Mouse (Mus musculus) neural tube, embryonic 11.5 days (tissue): ENCODE measurements at regions not wholly inside any gene's neighbourhood (a gene's known extent, or its start where the extent isn't known, plus 50 kb on each side); places are given as distances from the start of the nearest gene placed in this dataset.

Experiments
- ATAC-seq: fragments of 200-750 bp; cut with Nextera tagmentation; 2 replicates; pipeline ENCODE4 v1.8.0; 2017; ENCODE audit warnings: moderate number of reproducible peaks, mild to moderate bottlenecking, moderate TSS enrichment, moderate library complexity; ENCODE audit not compliant: insufficient read depth, low FRiP score, low TSS enrichment
- DNase-seq: peaks from one replicate; pipeline ENCODE4 v3.0.0-alpha.2; 2015; ENCODE audit warnings: low spot score
- H3K27ac ChIP-seq: fragments of 300-500 bp; sonication (generic); 2 replicates; pipeline ENCODE4 v1.5.1; 2014; ENCODE audit warnings: low read depth, mild to moderate bottlenecking, low read length
- H3K27me3 ChIP-seq: fragments of 300-500 bp; sonication (generic); 2 replicates; pipeline ENCODE4 v1.6.1; 2014; ENCODE audit warnings: mild to moderate bottlenecking, low read length, mixed read lengths; ENCODE audit not compliant: control insufficient read depth, insufficient read depth
- H3K36me3 ChIP-seq: fragments of 300-500 bp; sonication (generic); 2 replicates; pipeline ENCODE4 v1.6.1; 2014; ENCODE audit warnings: mild to moderate bottlenecking, low read length, moderate library complexity, mixed read lengths; ENCODE audit not compliant: control insufficient read depth, insufficient read depth
- H3K4me1 ChIP-seq: fragments of 300-500 bp; sonication (generic); 2 replicates; pipeline ENCODE4 v1.6.1; 2014; ENCODE audit warnings: low read length, mixed read lengths; ENCODE audit not compliant: control insufficient read depth, insufficient read depth
- H3K4me2 ChIP-seq: fragments of 300-500 bp; sonication (generic); 2 replicates; pipeline ENCODE4 v1.6.1; 2014; ENCODE audit warnings: low read depth, mild to moderate bottlenecking, moderate library complexity
- H3K4me3 ChIP-seq: fragments of 300-500 bp; sonication (generic); 2 replicates; pipeline ENCODE4 v1.5.1; 2014; ENCODE audit warnings: low read depth, low read length
- H3K9ac ChIP-seq: fragments of 300-500 bp; sonication (generic); 2 replicates; pipeline ENCODE4 v1.6.1; 2014; ENCODE audit warnings: mild to moderate bottlenecking, low read length
- H3K9me3 ChIP-seq: fragments of 300-500 bp; sonication (generic); 2 replicates; pipeline ENCODE4 v1.6.1; 2016; ENCODE audit warnings: low read length; ENCODE audit not compliant: control insufficient read depth
- WGBS: fragments of 180-500 bp; shearing (Covaris S2); extraction: QIAGEN DNeasy Blood & Tissue Kit; methylation state at CpG from one replicate; pipeline ENCODE4 v1.1.7; 2014; 5-methylcytosine and 5-hydroxymethylcytosine counted together

GRCm38 (mm10) chr17:52448701-52449100 is 153.8 kb upstream of the Kcnh8 start:
- DNase-seq (no peak), ATAC-seq (no peak)
- Histone ChIP-seq H3K4me1 (no peaks in the 10 kb centered on the region), H3K4me3 (no peak overlapping the region), H3K9ac (no peak overlapping the region), H3K27ac (no peak overlapping the region), H3K27me3 (no peaks in the 10 kb centered on the region), H3K4me2 (no peak overlapping the region), H3K9me3 (no peaks in the 10 kb centered on the region), H3K36me3 (no peaks in the 10 kb centered on the region)
- WGBS, result 72% methylated on average over 5 of the region's 5 CpGs

DNA sequence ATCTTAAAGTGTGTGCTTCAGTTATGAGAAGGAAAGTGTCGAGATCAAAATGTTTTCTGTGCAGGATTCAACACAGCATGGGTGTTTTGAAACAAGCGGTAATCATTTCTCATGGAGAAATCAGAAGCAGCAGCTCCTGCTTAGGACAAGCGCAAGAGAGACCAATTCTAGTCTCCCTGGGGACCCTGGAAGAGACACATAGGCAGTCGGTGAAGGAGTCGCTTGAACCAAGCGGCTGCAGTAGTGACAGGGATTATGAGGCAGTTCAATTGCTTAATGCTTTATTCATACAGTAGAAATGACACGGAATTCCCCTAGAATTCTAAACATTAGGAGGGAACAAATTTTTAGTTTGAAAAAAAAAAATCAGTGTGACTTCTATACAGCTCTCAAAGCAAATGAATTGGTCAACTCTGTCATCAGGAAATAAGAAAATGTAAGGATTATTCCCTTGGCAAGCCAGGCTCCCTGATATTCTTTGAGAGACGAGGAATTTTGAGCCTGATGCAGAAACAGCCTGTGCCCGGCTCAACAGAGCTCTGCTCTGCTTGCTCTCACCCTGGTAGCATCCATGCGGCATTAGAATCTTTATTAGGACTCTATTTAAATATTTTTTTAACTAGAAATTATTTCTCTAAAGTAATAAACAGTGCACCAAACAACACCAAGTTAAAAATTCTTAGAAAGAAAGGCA is 143.1 kb upstream of the Kcnh8 start:
- no peaks in the 10 kb centered on the region for H3K36me3 ChIP-seq
- H3K27ac ChIP-seq, result no peak overlapping the region
- DNase-seq (no peak), ATAC-seq (no peak; the same call in 1 of the 2 replicates)
- WGBS, result 66% methylated on average over 10 of the region's 10 CpGs
- no peak overlapping the region for H3K4me3 ChIP-seq
- H3K27me3 ChIP-seq, result no peaks in the 10 kb centered on the region
- H3K4me2 ChIP-seq, result no peak overlapping the region
- no peaks in the 10 kb centered on the region for H3K9me3 ChIP-seq
- H3K9ac ChIP-seq, result no peak overlapping the region
- H3K4me1 ChIP-seq, result no peaks in the 10 kb centered on the region

DNA sequence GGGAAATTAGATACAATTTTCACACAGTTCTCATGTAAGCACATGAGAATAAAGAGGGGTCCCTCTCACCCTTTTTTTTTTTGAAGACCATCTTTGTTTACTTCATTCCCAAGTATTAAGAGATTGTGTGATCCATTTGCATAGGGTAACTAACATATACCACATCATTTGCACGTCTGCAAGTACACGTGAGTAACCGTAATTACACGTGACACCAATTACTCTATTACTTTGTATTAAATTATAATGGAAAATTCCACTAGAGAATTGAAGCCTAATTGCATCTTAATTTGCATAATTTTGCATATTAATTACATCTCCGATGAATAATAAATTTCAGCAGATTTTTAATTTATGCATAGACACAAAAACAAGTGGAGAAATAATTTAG is 142.5 kb upstream of the Kcnh8 start:
- no peak for ATAC-seq
- Histone ChIP-seq H3K9me3 (no peaks in the 10 kb centered on the region), H3K36me3 (no peaks in the 10 kb centered on the region), H3K27ac (no peak overlapping the region), H3K4me2 (no peak overlapping the region), H3K9ac (no peak overlapping the region), H3K27me3 (no peaks in the 10 kb centered on the region), H3K4me1 (no peaks in the 10 kb centered on the region), H3K4me3 (no peak overlapping the region)
- no peak for DNase-seq
- 85% methylated on average over 5 of the region's 5 CpGs for WGBS

- no peak overlapping the region for H3K27ac ChIP-seq
- H3K4me1 ChIP-seq, result no peaks in the 10 kb centered on the region
- H3K9me3 ChIP-seq, result no peaks in the 10 kb centered on the region
- ATAC-seq (no peak), DNase-seq (no peak)
- H3K4me2 ChIP-seq, result no peak overlapping the region
- 82% methylated on average over 11 of the region's 11 CpGs for WGBS
- no peak overlapping the region for H3K4me3 ChIP-seq
- H3K27me3 ChIP-seq, result no peaks in the 10 kb centered on the region
- H3K9ac ChIP-seq, result no peak overlapping the region
- no peaks in the 10 kb centered on the region for H3K36me3 ChIP-seq
These were observed 141.2 kb upstream of the Kcnh8 start for GRCm38 (mm10) chr17:52461264-52461663.

DNA sequence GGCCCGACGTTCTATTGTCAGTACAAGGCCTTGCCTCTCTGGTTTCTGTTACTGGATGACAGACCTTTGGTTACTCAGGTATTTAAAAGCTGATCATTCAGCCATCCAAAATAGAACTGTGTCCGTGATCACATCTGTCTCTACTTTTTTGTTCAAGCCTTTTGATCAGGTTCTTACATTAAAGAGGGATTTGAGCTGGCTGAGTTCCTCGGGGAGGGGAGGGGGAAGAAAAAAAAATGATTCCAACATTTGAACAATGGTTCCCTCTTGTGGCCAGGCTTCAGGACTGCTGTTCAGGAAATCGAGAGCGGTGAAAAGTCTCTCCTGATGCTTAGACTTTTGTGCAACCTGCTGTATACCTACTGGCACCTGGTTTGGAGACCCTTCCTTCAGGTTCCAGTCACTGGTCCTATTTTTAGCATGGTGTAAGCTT is 140.8 kb upstream of the Kcnh8 start:
- no peak overlapping the region for H3K9ac ChIP-seq
- no peak overlapping the region for H3K27ac ChIP-seq
- no peaks in the 10 kb centered on the region for H3K9me3 ChIP-seq
- no peaks in the 10 kb centered on the region for H3K27me3 ChIP-seq
- 42% methylated on average over 6 of the region's 6 CpGs for WGBS
- peak; percentile 50 for DNase-seq
- ATAC-seq, result no peak
- no peaks in the 10 kb centered on the region for H3K4me1 ChIP-seq
- H3K4me2 ChIP-seq, result no peak overlapping the region
- no peak overlapping the region for H3K4me3 ChIP-seq
- no peaks in the 10 kb centered on the region for H3K36me3 ChIP-seq

GRCm38 (mm10) chr17:52462361-52462760 is 140.1 kb upstream of the Kcnh8 start:
- no peaks in the 10 kb centered on the region for H3K36me3 ChIP-seq
- 79% methylated on average over 9 of the region's 9 CpGs for WGBS
- no peak overlapping the region for H3K27ac ChIP-seq
- ATAC-seq, result no peak
- H3K9me3 ChIP-seq, result no peaks in the 10 kb centered on the region
- no peak overlapping the region for H3K4me2 ChIP-seq
- H3K9ac ChIP-seq, result no peak overlapping the region
- no peak overlapping the region for H3K4me3 ChIP-seq
- H3K27me3 ChIP-seq, result no peaks in the 10 kb centered on the region
- no peak for DNase-seq
- no peaks in the 10 kb centered on the region for H3K4me1 ChIP-seq

- 93% methylated on average over 5 of the region's 5 CpGs for WGBS
- no peaks in the 10 kb centered on the region for H3K9me3 ChIP-seq
- H3K9ac ChIP-seq, result no peak overlapping the region
- H3K27me3 ChIP-seq, result no peaks in the 10 kb centered on the region
- H3K4me1 ChIP-seq, result no peaks in the 10 kb centered on the region
- H3K36me3 ChIP-seq, result no peaks in the 10 kb centered on the region
- DNase-seq (no peak), ATAC-seq (no peak)
- no peak overlapping the region for H3K4me3 ChIP-seq
- no peak overlapping the region for H3K27ac ChIP-seq
- H3K4me2 ChIP-seq, result no peak overlapping the region
These were observed 134.0 kb upstream of the Kcnh8 start for GRCm38 (mm10) chr17:52468464-52468863.

DNA sequence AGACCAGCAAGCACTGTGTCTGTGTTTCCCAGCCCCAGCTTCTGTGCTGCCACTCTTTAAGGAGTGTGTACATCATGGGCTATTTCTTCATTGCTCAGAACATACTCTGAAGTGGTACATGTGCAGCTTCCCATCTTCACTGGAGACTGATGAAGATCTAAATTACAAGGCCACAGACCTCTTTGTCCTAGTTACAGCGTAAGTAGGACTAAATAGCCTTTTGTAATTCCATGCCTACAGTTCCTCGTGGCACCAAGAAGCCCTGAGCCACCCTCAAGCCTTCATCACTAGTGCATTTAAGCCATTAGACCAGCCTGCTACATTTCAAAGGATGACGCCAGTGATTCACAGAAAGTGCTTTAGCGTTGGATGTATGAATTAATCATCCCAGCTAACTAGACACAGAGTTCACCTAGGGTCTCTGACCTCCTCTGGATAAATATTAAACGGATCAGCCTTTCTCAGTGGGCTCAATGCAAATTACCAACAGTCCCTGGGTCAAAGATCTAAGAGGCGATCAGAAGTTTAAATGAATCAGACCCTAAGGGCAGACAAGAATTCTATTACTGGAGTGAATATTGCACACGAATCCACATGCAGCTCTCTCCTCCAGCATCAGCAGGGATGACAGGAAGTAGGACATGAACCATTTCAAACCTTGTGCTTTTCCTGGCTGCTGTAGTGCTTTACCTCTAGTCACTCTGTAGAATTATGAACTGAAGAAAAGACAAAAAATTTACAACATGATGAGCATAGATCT is 123.0 kb upstream of the Kcnh8 start:
- H3K4me2 ChIP-seq, result no peak overlapping the region
- no peak overlapping the region for H3K4me3 ChIP-seq
- ATAC-seq, result peak; percentile 16; the same call in 1 of the 2 replicates
- no peak for DNase-seq
- no peaks in the 10 kb centered on the region for H3K36me3 ChIP-seq
- 53% methylated on average over 7 of the region's 7 CpGs for WGBS
- no peak overlapping the region for H3K27ac ChIP-seq
- no peaks in the 10 kb centered on the region for H3K9me3 ChIP-seq
- no peaks in the 10 kb centered on the region for H3K4me1 ChIP-seq
- H3K9ac ChIP-seq, result no peak overlapping the region
- no peaks in the 10 kb centered on the region for H3K27me3 ChIP-seq

DNA sequence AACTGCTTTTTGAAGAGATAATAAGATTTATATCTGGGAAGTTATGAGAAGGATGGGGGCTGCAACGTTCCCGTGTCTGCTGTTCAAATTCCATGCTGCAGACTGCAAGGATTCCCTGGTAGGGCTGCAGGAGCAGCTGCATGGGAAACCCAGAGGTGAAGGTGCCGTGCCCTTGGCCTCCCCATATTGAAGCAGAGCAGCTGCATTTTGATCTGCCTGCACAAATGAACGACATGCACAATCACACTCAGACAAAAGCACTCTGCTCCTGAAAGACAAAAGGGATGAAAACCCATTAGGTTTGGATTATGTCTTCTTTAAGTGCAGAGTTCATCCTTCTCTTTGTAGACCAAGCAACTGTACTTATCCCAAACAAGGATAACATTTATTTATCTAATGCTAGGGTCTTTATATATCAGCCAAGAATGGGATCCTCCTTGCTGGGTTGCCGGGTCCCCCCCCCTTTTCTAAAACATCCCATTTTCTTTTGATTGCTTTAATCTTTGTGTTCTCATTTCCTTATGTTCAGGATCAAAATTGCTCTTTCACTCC is 122.3 kb upstream of the Kcnh8 start:
- ATAC-seq (peak; percentile 53), DNase-seq (no peak)
- H3K36me3 ChIP-seq, result no peaks in the 10 kb centered on the region
- H3K27me3 ChIP-seq, result no peaks in the 10 kb centered on the region
- no peaks in the 10 kb centered on the region for H3K4me1 ChIP-seq
- WGBS, result 54% methylated on average over 5 of the region's 5 CpGs
- no peaks in the 10 kb centered on the region for H3K9me3 ChIP-seq
- no peak overlapping the region for H3K4me2 ChIP-seq
- H3K9ac ChIP-seq, result no peak overlapping the region
- H3K27ac ChIP-seq, result no peak overlapping the region
- H3K4me3 ChIP-seq, result no peak overlapping the region
